Mouse (Mus musculus) brain, embryonic 14.5 days (tissue): ENCODE data around the gene Sumo3. TPM values are rescaled to one million over a fixed set of nuclear protein-coding genes. Genes with fewer than 3 reads are reported as not detected.

Source experiments
- DNase-seq: peaks from one replicate; pipeline ENCODE4 v3.0.0-alpha.2; 2011; ENCODE audit warnings: low read depth
- CTCF ChIP-seq: fragments of 200-500 bp; IDR thresholded peaks from 2 replicates; pipeline ENCODE4 v1.5.1; 2012; ENCODE audit warnings: inconsistent platforms, mild to moderate bottlenecking, moderate library complexity, borderline replicate concordance; ENCODE audit not compliant: insufficient read depth, insufficient read length; ENCODE audit errors: extremely low read depth
- POLR2A ChIP-seq: fragments of 200-500 bp; IDR thresholded peaks from 2 replicates; pipeline ENCODE4 v1.6.1; 2012; ENCODE audit warnings: mild to moderate bottlenecking, inconsistent platforms, borderline replicate concordance; ENCODE audit not compliant: poor library complexity, insufficient read depth, insufficient read length, severe bottlenecking; ENCODE audit errors: extremely low read depth
- polyA plus RNA-seq: library from polyadenylated mRNA; depleted of rRNA; stranded (reverse); fragments of >200 nt; gene quantifications from 2 replicates; pipeline ENCODE4 v1.2.3, GENCODE M21; 2012; rRNA removed

Sumo3 gene
- 368 and 420 TPM in 2 replicates for polyA plus RNA-seq

- peak; percentile 93 for DNase-seq
- TF ChIP-seq POLR2A (peak; percentile 78; the same call in 1 of the 2 replicates), CTCF (no peak)
Observed at GRCm38 (mm10) chr10:77605908-77606826, at the start of gene Sumo3, which contains the start of gene Gm49325. Gene Sumo3, plus strand, starts transcription at chr10:77606097. Gene Gm49325, plus strand, starts transcription at chr10:77606197.

- no peak for DNase-seq
- TF ChIP-seq POLR2A (no peak), CTCF (no peak)
Observed at GRCm38 (mm10) chr10:77556631-77557030, 49.3 kb upstream of the Sumo3 start.

- no peak for DNase-seq
- TF ChIP-seq CTCF (peak; percentile 22; the same call in 1 of the 2 replicates), POLR2A (no peak)
Observed at GRCm38 (mm10) chr10:77557641-77558040, 48.3 kb upstream of the Sumo3 start.

GRCm38 (mm10) chr10:77560090-77560489 lies 45.8 kb upstream of the Sumo3 start:
- no peak for TF ChIP-seq CTCF
- TF ChIP-seq POLR2A, result no peak
- DNase-seq, result no peak

- no peak for DNase-seq
- TF ChIP-seq POLR2A, result no peak
- TF ChIP-seq CTCF, result no peak
Observed at GRCm38 (mm10) chr10:77560830-77561229, 45.1 kb upstream of the Sumo3 start.

GRCm38 (mm10) chr10:77561508-77561907 lies 44.4 kb upstream of the Sumo3 start:
- TF ChIP-seq CTCF (no peak), POLR2A (no peak)
- DNase-seq, result no peak

GRCm38 (mm10) chr10:77565005-77565404 lies 40.9 kb upstream of the Sumo3 start:
- no peak for DNase-seq
- TF ChIP-seq CTCF (no peak), POLR2A (no peak)

- peak; percentile 49 for DNase-seq
- TF ChIP-seq POLR2A (no peak), CTCF (peak; percentile 69)
Observed at GRCm38 (mm10) chr10:77566651-77567050, 39.2 kb upstream of the Sumo3 start.

- TF ChIP-seq CTCF (no peak), POLR2A (no peak)
- no peak for DNase-seq
Observed at GRCm38 (mm10) chr10:77569481-77569880, 36.4 kb upstream of the Sumo3 start.

GRCm38 (mm10) chr10:77569973-77570658 lies 35.8 kb upstream of the Sumo3 start:
- no peak for DNase-seq
- no peak for TF ChIP-seq CTCF
- TF ChIP-seq POLR2A, result no peak

- peak; percentile 2 for DNase-seq
- TF ChIP-seq CTCF (peak; percentile 37; the same call in 1 of the 2 replicates), POLR2A (no peak)
Observed at GRCm38 (mm10) chr10:77572225-77572624, 33.7 kb upstream of the Sumo3 start.

- DNase-seq, result no peak
- no peak for TF ChIP-seq CTCF
- no peak for TF ChIP-seq POLR2A
Observed at GRCm38 (mm10) chr10:77573162-77573561, 32.7 kb upstream of the Sumo3 start.
